Mouse (Mus musculus) neutrophil, adult 59 days (primary cell): ENCODE data around the gene Npepl1. TPM values are rescaled to one million over a fixed set of nuclear protein-coding genes. Genes with fewer than 3 reads are reported as not detected.

Experiments
- total RNA-seq, 2 experiments: library from RNA; stranded (reverse); gene quantifications; 1 replicate in 1 of 2; 2 replicates in 1 of 2; pipeline ENCODE4 v1.2.4; 2023

Gene Npepl1
- total RNA-seq, result 10 to 100 TPM; 21.6 to 32.8 TPM

GRCm38 (mm10) chr2:174109991-174110782 lies at the start of gene Npepl1:
Gene Npepl1 (plus strand): TSS chr2:174110349.

GRCm38 (mm10) chr2:174075673-174076432 lies 34.3 kb upstream of the Npepl1 start, which contains the start of gene Stx16:
Gene Stx16 (plus strand): TSS chr2:174076308.

Other genes starting within 250 kb of the Npepl1 start
- 10 to 100 TPM; 40.0 to 56.0 TPM for gene Stx16, start 34.0 kb upstream of the Npepl1 start, total RNA-seq
- 100 to 1,000 TPM; 332 to 367 TPM for gene Gnas, start 174.0 kb downstream of the Npepl1 start, total RNA-seq
- gene Gm20721, start 236.4 kb downstream of the Npepl1 start, total RNA-seq, result under 1 TPM; 0.24 to 0.60 TPM